Mouse (Mus musculus): Measurements from ENCODE around the gene Nol10.

GRCm38 (mm10) chr12:17411242-17411641, 63.0 kb downstream of the Nol10 start:
- TF ChIP-seq CTCF (IDR thresholded peaks at IDR 0.05; ENCODE audit: low read depth, low read length) (no peak), POLR2A (IDR thresholded peaks at IDR 0.05; ENCODE audit: borderline replicate concordance, low read depth, low read length) (no peak)

Data from bone marrow macrophage, adult 2 months (primary cell).